Mouse (Mus musculus) embryonic facial prominence, embryonic 15.5 days (tissue): ENCODE data around the gene 1700129C05Rik. TPM values are rescaled to one million over a fixed set of nuclear protein-coding genes. Genes with fewer than 3 reads are reported as not detected.

Experiments
- ATAC-seq: fragments of 200-750 bp; cut with Nextera tagmentation; 2 replicates; pipeline ENCODE4 v1.8.0; 2017; ENCODE audit warnings: low read depth, moderate TSS enrichment; ENCODE audit not compliant: insufficient number of reproducible peaks, low FRiP score, low TSS enrichment
- H3K27ac ChIP-seq: fragments of 300-500 bp; sonication (generic); replicated peaks from 2 replicates; pipeline ENCODE4 v1.5.1; 2015; ENCODE audit warnings: mild to moderate bottlenecking, inconsistent platforms
- H3K27me3 ChIP-seq: fragments of 300-500 bp; sonication (generic); 2 replicates; pipeline ENCODE4 v1.6.1; 2015; ENCODE audit warnings: inconsistent platforms
- H3K36me3 ChIP-seq: fragments of 300-500 bp; sonication (generic); 2 replicates; pipeline ENCODE4 v1.6.1; 2015; ENCODE audit warnings: mild to moderate bottlenecking, inconsistent platforms
- H3K4me1 ChIP-seq: fragments of 300-500 bp; sonication (generic); 2 replicates; pipeline ENCODE4 v1.6.1; 2015; ENCODE audit warnings: inconsistent platforms
- H3K4me2 ChIP-seq: fragments of 300-500 bp; sonication (generic); replicated peaks from 2 replicates; pipeline ENCODE4 v1.6.1; 2015; ENCODE audit warnings: mild to moderate bottlenecking, inconsistent platforms
- H3K4me3 ChIP-seq: fragments of 300-500 bp; sonication (generic); replicated peaks from 2 replicates; pipeline ENCODE4 v1.5.1; 2015; ENCODE audit warnings: mild to moderate bottlenecking, inconsistent platforms
- H3K9ac ChIP-seq: fragments of 300-500 bp; sonication (generic); 2 replicates; pipeline ENCODE4 v1.6.1; 2015; ENCODE audit warnings: inconsistent platforms
- H3K9me3 ChIP-seq: fragments of 300-500 bp; sonication (generic); replicated peaks from 2 replicates; pipeline ENCODE4 v1.6.1; 2016; ENCODE audit warnings: inconsistent platforms
- WGBS: fragments of 180-500 bp; shearing (Covaris S2); methylation state at CpG from one replicate; pipeline ENCODE4 v1.1.7; 2015; 5-methylcytosine and 5-hydroxymethylcytosine counted together
- polyA plus RNA-seq: library from polyadenylated mRNA; unstranded; fragments of >200 nt; fragmentation: Nextera tagmentation; extraction: Ambion mirVana; gene quantifications from 2 replicates; pipeline ENCODE4 v1.2.1, GENCODE M21; 2015

The 1700129C05Rik gene
- polyA plus RNA-seq: not detected in 2 replicates

GRCm38 (mm10) chr14:59142793-59143192, at the start of gene 1700129C05Rik:
1700129C05Rik (minus strand) TSS chr14:59142893.
- no peak within 1 kb of the TSS for H3K9ac ChIP-seq
- ATAC-seq: no peak
- H3K4me1 ChIP-seq: no peaks in the 10 kb centered on the region
- no peak within 1 kb of the TSS for H3K4me2 ChIP-seq
- no peak within 1 kb of the TSS for H3K27ac ChIP-seq
- WGBS: 91% methylated on average over 4 of the region's 4 CpGs
- H3K4me3 ChIP-seq: no peak within 1 kb of the TSS
- no peaks in the 10 kb centered on the region for H3K36me3 ChIP-seq
- H3K27me3 ChIP-seq: no peaks in the 10 kb centered on the region
- no peaks in the 10 kb centered on the region for H3K9me3 ChIP-seq

- no peak overlapping the region for H3K4me2 ChIP-seq
- no peak overlapping the region for H3K9ac ChIP-seq
- no peak overlapping the region for H3K27ac ChIP-seq
- H3K9me3 ChIP-seq: no peaks in the 10 kb centered on the region
- no peak overlapping the region for H3K4me3 ChIP-seq
- H3K4me1 ChIP-seq: no peaks in the 10 kb centered on the region
- no peaks in the 10 kb centered on the region for H3K27me3 ChIP-seq
- ATAC-seq: no peak
- H3K36me3 ChIP-seq: no peaks in the 10 kb centered on the region
- WGBS: 87% methylated on average over 2 of the region's 2 CpGs
These were observed 43.4 kb upstream of the 1700129C05Rik start for GRCm38 (mm10) chr14:59186121-59186520.

- Histone ChIP-seq H3K27ac (no peak overlapping the region), H3K4me3 (no peak overlapping the region), H3K4me2 (no peak overlapping the region), H3K9ac (no peak overlapping the region), H3K27me3 (no peaks in the 10 kb centered on the region), H3K9me3 (no peaks in the 10 kb centered on the region), H3K36me3 (no peaks in the 10 kb centered on the region), H3K4me1 (no peaks in the 10 kb centered on the region)
- ATAC-seq: no peak
These were observed 42.8 kb upstream of the 1700129C05Rik start for GRCm38 (mm10) chr14:59185514-59185913.

GRCm38 (mm10) chr14:59182732-59183131, 40.0 kb upstream of the 1700129C05Rik start:
- Histone ChIP-seq H3K9me3 (no peaks in the 10 kb centered on the region), H3K4me2 (no peak overlapping the region), H3K4me3 (no peak overlapping the region), H3K27ac (no peak overlapping the region), H3K4me1 (no peaks in the 10 kb centered on the region), H3K9ac (no peak overlapping the region), H3K27me3 (no peaks in the 10 kb centered on the region), H3K36me3 (no peaks in the 10 kb centered on the region)
- ATAC-seq: no peak
- 78% methylated on average over 2 of the region's 2 CpGs for WGBS

- Histone ChIP-seq H3K9ac (no peak within 1 kb of the TSS), H3K9me3 (no peaks in the 10 kb centered on the region), H3K4me1 (no peaks in the 10 kb centered on the region), H3K4me2 (no peak within 1 kb of the TSS), H3K4me3 (no peak within 1 kb of the TSS), H3K36me3 (no peaks in the 10 kb centered on the region), H3K27me3 (no peaks in the 10 kb centered on the region), H3K27ac (no peak within 1 kb of the TSS)
- 89% methylated on average over 3 of the region's 3 CpGs for WGBS
- ATAC-seq: no peak
These were observed 36.0 kb upstream of the 1700129C05Rik start, which contains the start of gene Gm5142 for GRCm38 (mm10) chr14:59178649-59179048. Gm5142 (minus strand) TSS chr14:59178749.

- Histone ChIP-seq H3K9me3 (no peaks in the 10 kb centered on the region), H3K4me1 (no peaks in the 10 kb centered on the region), H3K27ac (no peak overlapping the region), H3K4me3 (no peak overlapping the region), H3K27me3 (no peaks in the 10 kb centered on the region), H3K36me3 (no peaks in the 10 kb centered on the region), H3K9ac (no peak overlapping the region), H3K4me2 (no peak overlapping the region)
- no peak for ATAC-seq
- 71% methylated on average over 3 of the region's 3 CpGs for WGBS
These were observed 14.5 kb upstream of the 1700129C05Rik start for GRCm38 (mm10) chr14:59157016-59157698.

GRCm38 (mm10) chr14:59155589-59155988, 12.9 kb upstream of the 1700129C05Rik start:
- Histone ChIP-seq H3K4me2 (no peak overlapping the region), H3K27me3 (no peaks in the 10 kb centered on the region), H3K27ac (no peak overlapping the region), H3K9ac (no peak overlapping the region), H3K4me3 (no peak overlapping the region), H3K9me3 (no peaks in the 10 kb centered on the region), H3K4me1 (no peaks in the 10 kb centered on the region), H3K36me3 (no peaks in the 10 kb centered on the region)
- WGBS: 78% methylated on average over 2 of the region's 2 CpGs
- no peak for ATAC-seq

GRCm38 (mm10) chr14:59114281-59114680, 28.4 kb downstream of the 1700129C05Rik start:
- no peak overlapping the region for H3K4me2 ChIP-seq
- 5% methylated on average over 2 of the region's 2 CpGs for WGBS

GRCm38 (mm10) chr14:59104006-59104605, 38.6 kb downstream of the 1700129C05Rik start:
- H3K36me3 ChIP-seq: no peaks in the 10 kb centered on the region
- no peak overlapping the region for H3K4me2 ChIP-seq
- 15% methylated on average over 10 of the region's 10 CpGs for whole genome bisulfite sequencing
- ATAC-seq: no peak
- H3K9me3 ChIP-seq: no peaks in the 10 kb centered on the region
- H3K27me3 ChIP-seq: no peaks in the 10 kb centered on the region
- H3K4me3 ChIP-seq: no peak overlapping the region
- no peak overlapping the region for H3K9ac ChIP-seq
- H3K27ac ChIP-seq: no peak overlapping the region
- H3K4me1 ChIP-seq: no peaks in the 10 kb centered on the region

More at GRCm38 (mm10) chr14:59114281-59114680, 28.4 kb downstream of the 1700129C05Rik start:
- H3K4me3 ChIP-seq: no peak overlapping the region
- H3K9ac ChIP-seq: no peak overlapping the region
- H3K27ac ChIP-seq: no peak overlapping the region
- no peaks in the 10 kb centered on the region for H3K4me1 ChIP-seq
- no peaks in the 10 kb centered on the region for H3K27me3 ChIP-seq
- ATAC-seq: no peak
- no peaks in the 10 kb centered on the region for H3K36me3 ChIP-seq
- H3K9me3 ChIP-seq: no peaks in the 10 kb centered on the region

GRCm38 (mm10) chr14:59093601-59094000, 49.1 kb downstream of the 1700129C05Rik start:
- no peak overlapping the region for H3K9ac ChIP-seq
- no peaks in the 10 kb centered on the region for H3K4me1 ChIP-seq
- no peaks in the 10 kb centered on the region for H3K27me3 ChIP-seq
- H3K36me3 ChIP-seq: no peaks in the 10 kb centered on the region
- ATAC-seq: no peak
- H3K4me2 ChIP-seq: no peak overlapping the region
- H3K27ac ChIP-seq: no peak overlapping the region
- no peak overlapping the region for H3K4me3 ChIP-seq
- H3K9me3 ChIP-seq: no peaks in the 10 kb centered on the region

GRCm38 (mm10) chr14:59084396-59084795, 58.3 kb downstream of the 1700129C05Rik start:
- no peaks in the 10 kb centered on the region for H3K4me1 ChIP-seq
- no peaks in the 10 kb centered on the region for H3K9me3 ChIP-seq
- no peak for ATAC-seq
- no peaks in the 10 kb centered on the region for H3K36me3 ChIP-seq
- H3K27ac ChIP-seq: no peak overlapping the region
- H3K27me3 ChIP-seq: no peaks in the 10 kb centered on the region
- no peak overlapping the region for H3K4me2 ChIP-seq
- H3K4me3 ChIP-seq: no peak overlapping the region
- H3K9ac ChIP-seq: no peak overlapping the region
- 20% methylated on average over 6 of the region's 6 CpGs for WGBS
